18 mouse cellular contexts compared by ENCODE assay signal in the genomic region with DNA sequence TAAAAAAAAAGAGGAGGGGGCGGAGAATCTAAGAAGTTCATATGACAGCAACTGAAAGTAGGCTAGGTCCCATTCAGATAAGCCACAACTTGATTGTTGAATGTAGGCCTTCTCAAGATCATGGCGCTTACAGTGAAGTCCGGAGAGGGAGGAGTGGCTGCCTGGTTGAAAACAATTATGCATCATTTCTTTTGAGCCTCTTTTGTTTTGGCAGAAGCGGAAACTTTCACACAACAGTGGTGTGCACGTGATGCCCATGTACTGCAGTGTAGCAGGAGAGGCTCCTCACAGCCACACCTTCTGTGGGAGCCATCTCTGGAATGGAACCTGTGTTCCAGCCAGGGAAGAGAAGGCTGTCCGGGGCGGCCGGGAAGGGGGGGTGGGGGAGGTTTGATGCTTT.
"Had no signal": no experiment of that assay in that cellular context is flagged by ENCODE, and none has a peak within 500 bp of the region (broad histone marks: within the 10 kb centered on the region; RNA-seq: fewer than 3 reads in every experiment).

No protein-coding gene starts in this region.

- ATAC-seq: liver, postnatal 0 days; lung, postnatal 0 days; midbrain, embryonic 15.5 days had no signal

- H3K27me3 ChIP-seq: limb, embryonic 12.5 days; limb, embryonic 15.5 days; midbrain, embryonic 15.5 days; neural tube, embryonic 13.5 days had no signal

- DNase-seq: kidney, postnatal 25 days; liver, postnatal 0 days; lung, embryonic 14.5 days; retina, postnatal 1 day; right cerebral cortex, postnatal 25 days; thymus, adult 18-20 months; thymus, postnatal 36 days had no signal

- H3K4me3 ChIP-seq: left cerebral cortex, adult 2 months; limb, embryonic 12.5 days; limb, embryonic 15.5 days; midbrain, embryonic 12.5 days; midbrain, embryonic 15.5 days; neural tube, embryonic 13.5 days had no signal

- H3K4me2 ChIP-seq: limb, embryonic 12.5 days; limb, embryonic 15.5 days; liver, embryonic 11.5 days; lung, embryonic 14.5 days; midbrain, embryonic 12.5 days; midbrain, embryonic 15.5 days; neural tube, embryonic 13.5 days had no signal

- H3K27ac ChIP-seq: kidney, postnatal 0 days; left cerebral cortex, adult 2 months; limb, embryonic 12.5 days; limb, embryonic 15.5 days; liver, embryonic 14.5 days; macrophage; midbrain, embryonic 12.5 days; midbrain, embryonic 15.5 days; neural tube, embryonic 13.5 days had no signal

- H3K9me3 ChIP-seq: limb, embryonic 12.5 days; limb, embryonic 15.5 days; midbrain, embryonic 12.5 days; midbrain, embryonic 15.5 days; neural tube, embryonic 13.5 days had no signal

- H3K4me1 ChIP-seq: midbrain, embryonic 15.5 days had no signal

- H3K9ac ChIP-seq: limb, embryonic 12.5 days; limb, embryonic 15.5 days; liver, embryonic 14.5 days; liver, postnatal 0 days; lung, embryonic 14.5 days; midbrain, embryonic 12.5 days; midbrain, embryonic 15.5 days; neural tube, embryonic 13.5 days had no signal

- H3K36me3 ChIP-seq: limb, embryonic 12.5 days; limb, embryonic 15.5 days; midbrain, embryonic 12.5 days; midbrain, embryonic 15.5 days; neural tube, embryonic 13.5 days had no signal
